Mouse (Mus musculus) midbrain, embryonic 16.5 days (tissue): ENCODE measurements at regions not wholly inside any gene's neighbourhood (a gene's known extent, or its start where the extent isn't known, plus 50 kb on each side); places are given as distances from the start of the nearest gene placed in this dataset.
"Not testable (repeated sequence)": the region's sequence is repeated elsewhere in the genome, so short reads cannot be mapped to it uniquely, and the experiment has no call there.

ENCODE experiments used
- ATAC-seq: fragments of 200-750 bp; cut with Nextera tagmentation; 2 replicates; pipeline ENCODE4 v1.8.0; 2017; ENCODE audit warnings: moderate TSS enrichment
- H3K27ac ChIP-seq: fragments of 300-500 bp; sonication (generic); 2 replicates; pipeline ENCODE4 v1.5.1; 2014; ENCODE audit warnings: mild to moderate bottlenecking, low read length, mixed read lengths
- H3K27me3 ChIP-seq: fragments of 300-500 bp; sonication (generic); 2 replicates; pipeline ENCODE4 v1.6.1; 2014; ENCODE audit warnings: low read depth, low read length, mixed read lengths; ENCODE audit not compliant: control insufficient read depth, insufficient read depth
- H3K36me3 ChIP-seq: fragments of 300-500 bp; sonication (generic); 2 replicates; pipeline ENCODE4 v1.6.1; 2014; ENCODE audit warnings: mild to moderate bottlenecking, low read length, moderate library complexity, mixed read lengths; ENCODE audit not compliant: control insufficient read depth, insufficient read depth
- H3K4me1 ChIP-seq: fragments of 300-500 bp; sonication (generic); 2 replicates; pipeline ENCODE4 v1.6.1; 2014; ENCODE audit warnings: mild to moderate bottlenecking, low read length, mixed read lengths; ENCODE audit not compliant: control insufficient read depth, insufficient read depth
- H3K4me2 ChIP-seq: fragments of 300-500 bp; sonication (generic); 2 replicates; pipeline ENCODE4 v1.6.1; 2014; ENCODE audit warnings: mild to moderate bottlenecking, low read length, mixed read lengths
- H3K4me3 ChIP-seq: fragments of 300-500 bp; sonication (generic); 2 replicates; pipeline ENCODE4 v1.5.1; 2014; ENCODE audit warnings: low read depth, mild to moderate bottlenecking, low read length, moderate library complexity, mixed read lengths
- H3K9ac ChIP-seq: fragments of 300-500 bp; sonication (generic); 2 replicates; pipeline ENCODE4 v1.6.1; 2014; ENCODE audit warnings: low read depth, low read length, mixed read lengths
- H3K9me3 ChIP-seq: fragments of 300-500 bp; sonication (generic); replicated peaks from 2 replicates; pipeline ENCODE4 v1.6.1; 2014; ENCODE audit warnings: mild to moderate bottlenecking, low read length, mixed read lengths; ENCODE audit not compliant: control insufficient read depth, poor library complexity, severe bottlenecking
- WGBS: fragments of 180-500 bp; shearing (Covaris S2); extraction: QIAGEN DNeasy Blood & Tissue Kit; methylation state at CpG from one replicate; pipeline ENCODE4 v1.1.7; 2014; 5-methylcytosine and 5-hydroxymethylcytosine counted together

- Histone ChIP-seq H3K9me3 (no peaks in the 10 kb centered on the region), H3K4me1 (no peaks in the 10 kb centered on the region), H3K27ac (no peak overlapping the region), H3K27me3 (no peaks in the 10 kb centered on the region), H3K4me2 (no peak overlapping the region), H3K4me3 (no peak overlapping the region), H3K36me3 (no peaks in the 10 kb centered on the region), H3K9ac (no peak overlapping the region)
- WGBS: 95% methylated on average over 6 of the region's 6 CpGs
- ATAC-seq: no peak
Observed at GRCm38 (mm10) chr5:148754363-148754762, 174.8 kb downstream of the Katnal1 start.

- WGBS: 86% methylated on average over 4 of the region's 4 CpGs
- Histone ChIP-seq H3K9ac (no peak overlapping the region), H3K4me1 (no peaks in the 10 kb centered on the region), H3K9me3 (no peaks in the 10 kb centered on the region), H3K4me2 (no peak overlapping the region), H3K4me3 (no peak overlapping the region), H3K27me3 (no peaks in the 10 kb centered on the region), H3K36me3 (no peaks in the 10 kb centered on the region), H3K27ac (no peak overlapping the region)
- no peak for ATAC-seq
Observed at GRCm38 (mm10) chr5:148753457-148753856, 175.7 kb downstream of the Katnal1 start.

- Histone ChIP-seq H3K27me3 (no peaks in the 10 kb centered on the region), H3K9me3 (no peaks in the 10 kb centered on the region), H3K9ac (no peak overlapping the region), H3K4me1 (no peaks in the 10 kb centered on the region), H3K27ac (no peak overlapping the region), H3K4me3 (no peak overlapping the region), H3K36me3 (no peaks in the 10 kb centered on the region), H3K4me2 (no peak overlapping the region)
- no peak for ATAC-seq
- 92% methylated on average over 13 of the region's 13 CpGs for WGBS
Observed at GRCm38 (mm10) chr5:148751980-148752379, 177.1 kb downstream of the Katnal1 start.

GRCm38 (mm10) chr5:148750002-148750734 is 179.0 kb downstream of the Katnal1 start:
- Histone ChIP-seq H3K36me3 (no peaks in the 10 kb centered on the region), H3K4me3 (no peak overlapping the region), H3K27ac (no peak overlapping the region), H3K4me2 (no peak overlapping the region), H3K9ac (no peak overlapping the region), H3K4me1 (no peaks in the 10 kb centered on the region), H3K27me3 (no peaks in the 10 kb centered on the region), H3K9me3 (no peaks in the 10 kb centered on the region)
- WGBS: 91% methylated on average over 16 of the region's 16 CpGs
- ATAC-seq: no peak

- ATAC-seq: no peak
- Histone ChIP-seq H3K27ac (no peak overlapping the region), H3K36me3 (no peaks in the 10 kb centered on the region), H3K4me1 (no peaks in the 10 kb centered on the region), H3K9ac (no peak overlapping the region), H3K9me3 (no peaks in the 10 kb centered on the region), H3K4me3 (no peak overlapping the region), H3K27me3 (no peaks in the 10 kb centered on the region), H3K4me2 (no peak overlapping the region)
- 88% methylated on average over 21 of the region's 21 CpGs for WGBS
Observed at GRCm38 (mm10) chr5:148747972-148748764, 181.0 kb downstream of the Katnal1 start.

- Histone ChIP-seq H3K9ac (no peak overlapping the region), H3K9me3 (no peaks in the 10 kb centered on the region), H3K27ac (no peak overlapping the region), H3K27me3 (no peaks in the 10 kb centered on the region), H3K4me2 (no peak overlapping the region), H3K4me3 (no peak overlapping the region), H3K4me1 (no peaks in the 10 kb centered on the region), H3K36me3 (no peaks in the 10 kb centered on the region)
- no peak for ATAC-seq
- WGBS: 92% methylated on average over 3 of the region's 3 CpGs
Observed at GRCm38 (mm10) chr5:148747549-148747948, 181.6 kb downstream of the Katnal1 start.

GRCm38 (mm10) chr5:148746726-148747125 is 182.4 kb downstream of the Katnal1 start:
- H3K4me1 ChIP-seq, H3K27ac ChIP-seq, H3K36me3 ChIP-seq, H3K9me3 ChIP-seq, ATAC-seq, H3K4me3 ChIP-seq, H3K4me2 ChIP-seq, H3K9ac ChIP-seq, H3K27me3 ChIP-seq: not testable (repeated sequence)
- WGBS: 75% methylated on average over 6 of the region's 6 CpGs

- Histone ChIP-seq H3K36me3 (no peaks in the 10 kb centered on the region), H3K27ac (no peak overlapping the region), H3K9me3 (no peaks in the 10 kb centered on the region), H3K27me3 (no peaks in the 10 kb centered on the region), H3K9ac (no peak overlapping the region), H3K4me2 (no peak overlapping the region), H3K4me3 (no peak overlapping the region), H3K4me1 (no peaks in the 10 kb centered on the region)
- ATAC-seq: no peak
- WGBS: 70% methylated on average over 7 of the region's 7 CpGs
Observed at GRCm38 (mm10) chr5:148744676-148745391, 184.3 kb downstream of the Katnal1 start.
